Mouse (Mus musculus) G1E-ER4 (cell line): ENCODE data around the gene Nbr1. TPM values are rescaled to one million over a fixed set of nuclear protein-coding genes. Genes with fewer than 3 reads are reported as not detected.

ENCODE experiments used
- GATA1 ChIP-seq: IDR thresholded peaks from one replicate; pipeline ENCODE4 v1.8.0; 2012; ENCODE audit warnings: low read length, inconsistent platforms
- polyA plus RNA-seq: library from polyadenylated mRNA; stranded (reverse); fragments of >175 nt; gene quantifications from 2 replicates; pipeline ENCODE4 v1.2.3, GENCODE M21; 2012

Nbr1 gene
- polyA plus RNA-seq, 1 experiment, result 105 TPM

- no peak for TF ChIP-seq GATA1
Measured at GRCm38 (mm10) chr11:101613596-101613995, 61.6 kb downstream of the Nbr1 start.

GRCm38 (mm10) chr11:101614116-101614515 lies 62.2 kb downstream of the Nbr1 start:
- TF ChIP-seq GATA1, result no peak

- TF ChIP-seq GATA1, result no peak
Measured at GRCm38 (mm10) chr11:101615380-101615779, 63.4 kb downstream of the Nbr1 start.

- no peak for TF ChIP-seq GATA1
Measured at GRCm38 (mm10) chr11:101616104-101616503, 64.2 kb downstream of the Nbr1 start.

GRCm38 (mm10) chr11:101616948-101617767 lies 65.2 kb downstream of the Nbr1 start:
- TF ChIP-seq GATA1, result no peak

- TF ChIP-seq GATA1, result no peak
Measured at GRCm38 (mm10) chr11:101617849-101618248, 65.9 kb downstream of the Nbr1 start.

GRCm38 (mm10) chr11:101618596-101618995 lies 66.6 kb downstream of the Nbr1 start:
- TF ChIP-seq GATA1, result no peak

GRCm38 (mm10) chr11:101626649-101626994 lies 74.7 kb downstream of the Nbr1 start:
- TF ChIP-seq GATA1, result no peak

- TF ChIP-seq GATA1, result no peak
Measured at GRCm38 (mm10) chr11:101626995-101627856, 75.3 kb downstream of the Nbr1 start, which contains the start of gene Rdm1. Rdm1 (plus strand) TSS chr11:101627195.

- no peak for TF ChIP-seq GATA1
Measured at GRCm38 (mm10) chr11:101627857-101628559, 76.1 kb downstream of the Nbr1 start.

Other genes starting within 250 kb of the Nbr1 start
- gene Becn1, start 249.9 kb upstream of the Nbr1 start, polyA plus RNA-seq, result 127 and 150 TPM in 2 replicates
- 79.5 and 97.2 TPM in 2 replicates for gene Psme3, start 235.9 kb upstream of the Nbr1 start, polyA plus RNA-seq
- 6.2 and 8.6 TPM in 2 replicates for gene Aoc2, start 227.1 kb upstream of the Nbr1 start, polyA plus RNA-seq
- 0.05 TPM in 1 of 2 replicates, not detected in the other for gene Aoc3, start 221.5 kb upstream of the Nbr1 start, polyA plus RNA-seq
- not detected in 2 replicates for gene G6pc, start 184.6 kb upstream of the Nbr1 start, polyA plus RNA-seq
- 79.1 and 84.8 TPM in 2 replicates for gene Aarsd1, start 134.5 kb upstream of the Nbr1 start, polyA plus RNA-seq
- gene Gm27029, start 127.4 kb upstream of the Nbr1 start, polyA plus RNA-seq, result 0.81 and 1.8 TPM in 2 replicates
- gene Rundc1, start 127.1 kb upstream of the Nbr1 start, polyA plus RNA-seq, result 6.9 and 7.2 TPM in 2 replicates
- gene Ptges3l, start 126.8 kb upstream of the Nbr1 start, polyA plus RNA-seq, result 0.25 and 0.30 TPM in 2 replicates
- 482 and 957 TPM in 2 replicates for gene Rpl27, start 109.9 kb upstream of the Nbr1 start, polyA plus RNA-seq
- 35.5 and 37.1 TPM in 2 replicates for gene Ifi35, start 103.7 kb upstream of the Nbr1 start, polyA plus RNA-seq
- gene Rnd2, start 87.2 kb upstream of the Nbr1 start, polyA plus RNA-seq, result 33.7 and 44.8 TPM in 2 replicates
- gene Vat1, start 85.9 kb upstream of the Nbr1 start, polyA plus RNA-seq, result 282 and 396 TPM in 2 replicates
- gene Brca1, start 194 bp upstream of the Nbr1 start, polyA plus RNA-seq, result 3.8 and 27.2 TPM in 2 replicates
- 0.46 and 0.69 TPM in 2 replicates for gene Tmem106a, start 30.1 kb downstream of the Nbr1 start, polyA plus RNA-seq
- gene Gm11634, start 47.1 kb downstream of the Nbr1 start, polyA plus RNA-seq, result not detected in 2 replicates
- 1.7 and 1.9 TPM in 2 replicates for gene Rdm1, start 75.0 kb downstream of the Nbr1 start, polyA plus RNA-seq
- gene Arl4d, start 113.4 kb downstream of the Nbr1 start, polyA plus RNA-seq, result 1.3 TPM in 2 replicates
- 13.6 and 15.9 TPM in 2 replicates for gene Dhx8, start 180.8 kb downstream of the Nbr1 start, polyA plus RNA-seq
- gene Etv4, start 233.2 kb downstream of the Nbr1 start, polyA plus RNA-seq, result 2.7 and 3.6 TPM in 2 replicates